Mouse (Mus musculus): ENCODE results near the gene Gin1. TPM values are rescaled to one million over a fixed set of nuclear protein-coding genes. Genes with fewer than 3 reads are reported as not detected.

Gene Gin1
- polyA plus RNA-seq, 1 experiment: 4.0 TPM

GRCm38 (mm10) chr1:97828087-97828486 lies 58.1 kb downstream of the Gin1 start:
- Histone ChIP-seq H3K79me2 (ENCODE audit: control insufficient read depth, insufficient read depth) (no peaks in the 10 kb centered on the region), H3K4me3 (no peak overlapping the region), H3K27me3 (ENCODE audit: control insufficient read depth, insufficient read depth, insufficient read length) (no peaks in the 10 kb centered on the region), H3K36me3 (ENCODE audit: control insufficient read depth, insufficient read depth) (no peaks in the 10 kb centered on the region), H3ac (ENCODE audit: control insufficient read depth, insufficient read length) (no peak overlapping the region), H3K4me2 (ENCODE audit: low read depth) (no peak overlapping the region)
- TF ChIP-seq POLR2AphosphoS2 (IDR thresholded peaks at IDR 0.05; ENCODE audit: insufficient read length, low read depth): no peak
- TF ChIP-seq MYOD1 (IDR thresholded peaks at IDR 0.05; ENCODE audit: control insufficient read depth in 1 of 3, insufficient read length in 2 of 3, low read depth in 2 of 3): no peak
- no peak for TF ChIP-seq SRF (IDR thresholded peaks at IDR 0.05; ENCODE audit: control insufficient read depth, insufficient read length, low read depth)
- TF ChIP-seq POLR2A (IDR thresholded peaks at IDR 0.05; ENCODE audit: insufficient read length, low read depth): no peak
- no peak for TF ChIP-seq E2F4 (IDR thresholded peaks at IDR 0.05; ENCODE audit: insufficient read depth)
- no peak for TF ChIP-seq TCF12 (IDR thresholded peaks at IDR 0.05; ENCODE audit: insufficient read depth, poor library complexity, severe bottlenecking)
- TF ChIP-seq MYOG (IDR thresholded peaks at IDR 0.05; ENCODE audit: control insufficient read depth in 1 of 3, insufficient read depth in 1 of 3, insufficient read length in 2 of 3, low read depth in 2 of 3): no peak
- no peak for TF ChIP-seq CEBPB (IDR thresholded peaks at IDR 0.05; ENCODE audit: insufficient read depth, poor library complexity, severe bottlenecking)
- TF ChIP-seq TCF3 (IDR thresholded peaks at IDR 0.05; ENCODE audit: insufficient read length, low read depth): no peak
- no peak for TF ChIP-seq USF1 (IDR thresholded peaks at IDR 0.05; ENCODE audit: low read depth)

GRCm38 (mm10) chr1:97833466-97834353 lies 63.7 kb downstream of the Gin1 start:
- no peak overlapping the region for H3K4me3 ChIP-seq
- no peaks in the 10 kb centered on the region for H3K79me2 ChIP-seq (ENCODE audit: control insufficient read depth, insufficient read depth)
- no peaks in the 10 kb centered on the region for H3K27me3 ChIP-seq (ENCODE audit: control insufficient read depth, insufficient read depth, insufficient read length)
- peaks cover 6% of the 10 kb centered on the region for H3K36me3 ChIP-seq (ENCODE audit: control insufficient read depth, insufficient read depth)
- TF ChIP-seq MAX (IDR thresholded peaks at IDR 0.05; ENCODE audit: low read depth) (no peak), SRF (IDR thresholded peaks at IDR 0.05; ENCODE audit: control insufficient read depth, insufficient read length, low read depth) (no peak), POLR2AphosphoS2 (IDR thresholded peaks at IDR 0.05; ENCODE audit: insufficient read length, low read depth) (no peak), USF1 (IDR thresholded peaks at IDR 0.05; ENCODE audit: low read depth) (no peak), TCF3 (IDR thresholded peaks at IDR 0.05; ENCODE audit: insufficient read length, low read depth) (no peak), MYOG (IDR thresholded peaks at IDR 0.05; ENCODE audit: control insufficient read depth in 1 of 3, insufficient read depth in 1 of 3, insufficient read length in 2 of 3, low read depth in 2 of 3) (no peak), E2F4 (IDR thresholded peaks at IDR 0.05; ENCODE audit: insufficient read depth) (no peak)
- H3K4me2 ChIP-seq (ENCODE audit: low read depth): no peak overlapping the region
- H3ac ChIP-seq (ENCODE audit: control insufficient read depth, insufficient read length): no peak overlapping the region

- no peak for TF ChIP-seq REST (IDR thresholded peaks at IDR 0.05; ENCODE audit: insufficient read depth, insufficient read length)
- no peak for TF ChIP-seq POLR2A (IDR thresholded peaks at IDR 0.05; ENCODE audit: insufficient read length, low read depth)
- TF ChIP-seq POLR2AphosphoS2 (IDR thresholded peaks at IDR 0.05; ENCODE audit: insufficient read length, low read depth): no peak
- no peak for TF ChIP-seq MYOD1 (IDR thresholded peaks at IDR 0.05; ENCODE audit: control insufficient read depth in 1 of 3, insufficient read length in 2 of 3, low read depth in 2 of 3)
- no peak for TF ChIP-seq E2F4 (IDR thresholded peaks at IDR 0.05; ENCODE audit: insufficient read depth)
- no peak for TF ChIP-seq MYOG (IDR thresholded peaks at IDR 0.05; ENCODE audit: control insufficient read depth in 1 of 3, insufficient read depth in 1 of 3, insufficient read length in 2 of 3, low read depth in 2 of 3)
- no peak for TF ChIP-seq TCF3 (IDR thresholded peaks at IDR 0.05; ENCODE audit: insufficient read length, low read depth)
- no peak for TF ChIP-seq CEBPB (IDR thresholded peaks at IDR 0.05; ENCODE audit: insufficient read depth, poor library complexity, severe bottlenecking)
- TF ChIP-seq MAX (IDR thresholded peaks at IDR 0.05; ENCODE audit: low read depth): no peak
- no peak for TF ChIP-seq USF1 (IDR thresholded peaks at IDR 0.05; ENCODE audit: low read depth)
- TF ChIP-seq SRF (IDR thresholded peaks at IDR 0.05; ENCODE audit: control insufficient read depth, insufficient read length, low read depth): no peak
- TF ChIP-seq TCF12 (IDR thresholded peaks at IDR 0.05; ENCODE audit: insufficient read depth, poor library complexity, severe bottlenecking): no peak
- no peak overlapping the region for H3K4me2 ChIP-seq (ENCODE audit: low read depth)
- no peak overlapping the region for H3K4me3 ChIP-seq
- no peaks in the 10 kb centered on the region for H3K79me2 ChIP-seq (ENCODE audit: control insufficient read depth, insufficient read depth)
- H3K27me3 ChIP-seq (ENCODE audit: control insufficient read depth, insufficient read depth, insufficient read length): no peaks in the 10 kb centered on the region
- no peak overlapping the region for H3ac ChIP-seq (ENCODE audit: control insufficient read depth, insufficient read length)
- H3K36me3 ChIP-seq (ENCODE audit: control insufficient read depth, insufficient read depth): peaks cover 6% of the 10 kb centered on the region
Observed at GRCm38 (mm10) chr1:97834354-97834822, 64.4 kb downstream of the Gin1 start.

Other genes starting within 250 kb of the Gin1 start
- gene D1Ertd622e, start 108.1 kb upstream of the Gin1 start, polyA plus RNA-seq (2012; fragmentation: generic; extraction: Trizol): 6.1 TPM
- gene Ppip5k2, start 239 bp downstream of the Gin1 start, polyA plus RNA-seq (2012; fragmentation: generic; extraction: Trizol): 3.7 TPM

Data from myocyte (in vitro differentiated cells).